Mouse (Mus musculus) erythroblast, embryonic 14.5 days (primary cell): ENCODE measurements at regions not wholly inside any gene's neighbourhood (a gene's known extent, or its start where the extent isn't known, plus 50 kb on each side); places are given as distances from the start of the nearest gene placed in this dataset.

Experiments used
- H3K27me3 ChIP-seq: 2 replicates; pipeline ENCODE4 v1.6.1; 2012; ENCODE audit warnings: inconsistent platforms; ENCODE audit not compliant: control insufficient read depth
- H3K36me3 ChIP-seq: 2 replicates; pipeline ENCODE4 v1.6.1; 2012; ENCODE audit warnings: mild to moderate bottlenecking, inconsistent platforms; ENCODE audit not compliant: control insufficient read depth
- H3K4me1 ChIP-seq: 2 replicates; pipeline ENCODE4 v1.6.1; 2012; ENCODE audit warnings: inconsistent platforms; ENCODE audit not compliant: control insufficient read depth
- H3K4me3 ChIP-seq: replicated peaks from 2 replicates; pipeline ENCODE3; 2012; ENCODE audit warnings: moderate library complexity, mild to moderate bottlenecking, inconsistent platforms
- H3K9me3 ChIP-seq: 2 replicates; pipeline ENCODE4 v1.6.1; 2012; ENCODE audit warnings: low read length, inconsistent platforms, mixed read lengths; ENCODE audit not compliant: control insufficient read depth
- GATA1 ChIP-seq: IDR thresholded peaks from 2 replicates; pipeline ENCODE4 v1.6.1; 2012; ENCODE audit warnings: low read length, inconsistent platforms, mixed read lengths
- TAL1 ChIP-seq: IDR thresholded peaks from 3 replicates; pipeline ENCODE4 v1.6.1; 2012; ENCODE audit warnings: low read length, inconsistent platforms, mixed read lengths

GRCm38 (mm10) chr10:43634371-43635080 is 56.4 kb downstream of the Cd24a start:
- no peaks in the 10 kb centered on the region for H3K27me3 ChIP-seq
- TF ChIP-seq TAL1 = no peak
- no peak for TF ChIP-seq GATA1
- peaks cover 86% of the 10 kb centered on the region for H3K4me1 ChIP-seq
- peaks cover 64% of the 10 kb centered on the region for H3K36me3 ChIP-seq
- peaks cover 5% of the 10 kb centered on the region for H3K9me3 ChIP-seq
- no peak overlapping the region for H3K4me3 ChIP-seq

DNA sequence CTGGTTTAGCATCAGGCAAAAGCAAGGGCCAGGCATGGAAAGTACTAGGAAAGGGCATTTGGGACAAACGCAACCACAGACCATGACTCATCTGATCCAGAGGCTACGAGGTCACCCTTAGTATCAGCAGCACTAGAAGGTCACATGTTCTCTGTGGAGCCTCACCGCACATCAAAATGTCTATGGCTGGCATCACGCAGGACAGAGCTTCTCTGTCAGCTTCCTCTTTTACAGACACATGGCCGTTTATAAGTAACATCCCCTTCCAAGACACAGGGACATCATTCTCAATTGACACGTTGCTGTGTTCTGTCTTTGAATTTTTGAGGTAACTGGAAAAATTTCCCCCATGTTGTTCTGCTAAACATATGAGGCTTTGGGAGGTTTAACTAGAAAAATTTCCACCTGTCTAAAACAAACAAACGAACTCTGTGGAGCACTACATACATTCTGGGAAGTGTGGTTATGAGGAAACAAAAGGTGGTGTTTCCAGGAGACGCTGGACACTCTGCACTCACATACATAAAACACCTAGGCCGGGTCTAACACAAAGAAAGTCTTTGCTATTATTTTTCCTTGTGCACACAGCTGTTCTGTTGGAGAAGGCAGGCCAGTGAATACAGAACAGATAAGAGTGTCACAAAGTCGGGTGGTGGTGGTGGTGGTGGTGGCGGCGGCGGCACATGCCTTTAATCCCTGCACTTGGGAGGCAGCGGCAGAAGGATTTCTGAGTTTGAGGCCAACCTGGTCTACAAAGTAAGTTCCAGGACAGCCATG is 63.3 kb downstream of the Cd24a start:
- Histone ChIP-seq H3K27me3 (no peaks in the 10 kb centered on the region), H3K4me3 (no peak overlapping the region), H3K36me3 (peaks cover 52% of the 10 kb centered on the region), H3K9me3 (no peaks in the 10 kb centered on the region; the same call in 1 of the 2 replicates), H3K4me1 (peaks cover 87% of the 10 kb centered on the region)
- TF ChIP-seq GATA1 (no peak), TAL1 (no peak)

DNA sequence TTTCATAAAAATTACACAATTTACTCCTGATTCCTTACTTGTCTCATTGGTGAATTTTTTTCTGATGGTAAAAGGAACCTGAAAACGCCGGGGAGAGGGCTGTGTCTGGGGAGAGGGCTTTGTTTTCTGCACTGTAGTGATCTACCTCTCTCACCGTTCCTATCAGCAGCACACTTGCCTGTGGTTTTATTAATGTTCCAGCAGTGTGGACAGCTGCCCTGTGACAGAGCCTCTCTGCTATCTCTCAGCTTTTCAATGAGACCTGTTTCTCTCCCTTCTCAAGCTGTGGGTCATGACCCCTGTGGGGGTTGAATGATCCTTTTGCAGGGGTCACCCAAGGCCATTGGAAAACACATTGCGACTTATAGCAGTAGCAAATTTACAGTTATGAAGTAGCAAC is 68.2 kb downstream of the Cd24a start:
- TF ChIP-seq TAL1 (no peak), GATA1 (no peak)
- peaks cover 86% of the 10 kb centered on the region for H3K4me1 ChIP-seq
- H3K36me3 ChIP-seq = peaks cover 18% of the 10 kb centered on the region
- H3K9me3 ChIP-seq = no peaks in the 10 kb centered on the region
- H3K27me3 ChIP-seq = no peaks in the 10 kb centered on the region
- no peak overlapping the region for H3K4me3 ChIP-seq

- TF ChIP-seq GATA1 = no peak
- no peak for TF ChIP-seq TAL1
- Histone ChIP-seq H3K4me3 (no peak overlapping the region), H3K9me3 (no peaks in the 10 kb centered on the region), H3K4me1 (peaks cover 85% of the 10 kb centered on the region), H3K27me3 (no peaks in the 10 kb centered on the region), H3K36me3 (peaks cover 18% of the 10 kb centered on the region)
Measured at GRCm38 (mm10) chr10:43646965-43647364, 68.9 kb downstream of the Cd24a start.

DNA sequence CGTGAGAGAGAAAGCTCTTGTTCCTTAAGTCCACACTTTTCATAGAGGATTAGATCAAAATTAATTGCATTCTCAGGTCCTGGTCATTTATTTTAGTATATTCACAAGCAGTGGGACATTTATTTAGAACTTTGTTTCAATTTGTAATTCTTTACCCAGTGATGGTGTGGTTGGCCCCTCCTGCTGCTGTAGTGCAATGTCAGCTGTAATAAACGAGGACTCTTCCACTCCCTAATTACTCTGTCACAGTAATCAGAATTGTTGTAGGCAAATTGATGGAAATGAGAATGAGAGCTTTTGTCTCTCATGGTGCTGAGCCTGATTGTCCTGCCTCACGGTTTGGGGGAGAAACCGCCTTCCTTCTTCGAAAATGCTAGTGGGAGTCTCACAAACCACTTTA is 70.1 kb downstream of the Cd24a start:
- H3K4me3 ChIP-seq = no peak overlapping the region
- TF ChIP-seq GATA1 = no peak
- TF ChIP-seq TAL1 = no peak
- peaks cover 76% of the 10 kb centered on the region for H3K4me1 ChIP-seq
- peaks cover 14% of the 10 kb centered on the region for H3K36me3 ChIP-seq
- H3K9me3 ChIP-seq = no peaks in the 10 kb centered on the region
- H3K27me3 ChIP-seq = no peaks in the 10 kb centered on the region

GRCm38 (mm10) chr10:43648815-43649447 is 70.8 kb downstream of the Cd24a start:
- Histone ChIP-seq H3K36me3 (peaks cover 12% of the 10 kb centered on the region), H3K9me3 (no peaks in the 10 kb centered on the region), H3K4me1 (peaks cover 70% of the 10 kb centered on the region), H3K27me3 (no peaks in the 10 kb centered on the region), H3K4me3 (no peak overlapping the region)
- TF ChIP-seq TAL1 (no peak), GATA1 (no peak)

GRCm38 (mm10) chr10:43650449-43650848 is 72.4 kb downstream of the Cd24a start:
- Histone ChIP-seq H3K27me3 (no peaks in the 10 kb centered on the region), H3K36me3 (peaks cover 6% of the 10 kb centered on the region; the same call in 1 of the 2 replicates), H3K4me3 (no peak overlapping the region), H3K9me3 (no peaks in the 10 kb centered on the region), H3K4me1 (peaks cover 60% of the 10 kb centered on the region)
- TF ChIP-seq TAL1 (no peak), GATA1 (no peak)

DNA sequence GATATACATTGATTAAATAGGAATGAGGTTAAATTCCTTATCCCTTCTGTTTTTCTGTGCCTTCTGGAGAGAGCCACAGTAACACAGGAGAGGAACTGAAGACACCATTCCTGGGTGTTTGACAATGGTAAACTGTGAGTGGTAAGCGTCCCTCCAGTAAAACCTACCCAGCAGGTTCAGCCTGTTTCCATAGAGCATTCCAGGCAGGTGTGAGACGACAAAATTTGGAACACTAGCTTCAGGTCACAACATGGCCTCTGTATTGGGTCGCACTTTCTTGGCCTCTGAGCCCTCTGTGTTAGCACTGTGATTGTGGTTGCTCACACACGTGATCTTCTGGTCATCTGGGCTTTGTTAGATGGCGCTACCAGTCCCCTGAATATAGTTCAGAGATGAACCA is 73.4 kb downstream of the Cd24a start:
- peaks cover 61% of the 10 kb centered on the region for H3K4me1 ChIP-seq
- peaks cover 8% of the 10 kb centered on the region for H3K36me3 ChIP-seq
- H3K4me3 ChIP-seq = no peak overlapping the region
- H3K27me3 ChIP-seq = no peaks in the 10 kb centered on the region
- TF ChIP-seq GATA1 (no peak), TAL1 (no peak)
- H3K9me3 ChIP-seq = peaks cover 4% of the 10 kb centered on the region

DNA sequence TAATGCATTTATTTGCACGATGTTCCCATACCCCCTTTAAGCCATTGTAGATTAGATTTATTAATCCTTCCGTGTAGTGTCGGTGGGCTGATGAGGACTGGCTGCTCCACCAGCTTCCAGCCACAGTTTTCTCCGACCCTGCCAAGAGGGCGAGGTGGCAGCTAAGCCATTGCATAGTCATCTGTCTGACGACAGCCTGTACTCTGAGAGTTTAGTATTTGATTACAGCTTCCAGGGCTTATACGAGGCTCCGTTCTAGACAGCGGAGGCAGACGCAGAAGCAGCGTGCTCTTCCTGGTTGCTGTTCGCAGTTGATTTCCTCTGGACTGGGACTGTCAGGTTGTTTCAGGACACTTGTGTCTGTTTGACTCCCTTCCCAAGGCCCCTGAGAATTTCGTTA is 73.8 kb downstream of the Cd24a start:
- Histone ChIP-seq H3K27me3 (no peaks in the 10 kb centered on the region), H3K4me1 (peaks cover 59% of the 10 kb centered on the region), H3K9me3 (peaks cover 7% of the 10 kb centered on the region), H3K4me3 (no peak overlapping the region), H3K36me3 (peaks cover 9% of the 10 kb centered on the region)
- no peak for TF ChIP-seq TAL1
- no peak for TF ChIP-seq GATA1
